Mouse (Mus musculus): ENCODE results near the gene Gm29427. TPM values are rescaled to one million over a fixed set of nuclear protein-coding genes. Genes with fewer than 3 reads are reported as not detected.
A peak's percentile ranks its signal among the peaks of the same experiment; 100 is the strongest.

The Gm29427 gene
- polyA plus RNA-seq, 1 experiment from 2014 or later, result not detected

DNA sequence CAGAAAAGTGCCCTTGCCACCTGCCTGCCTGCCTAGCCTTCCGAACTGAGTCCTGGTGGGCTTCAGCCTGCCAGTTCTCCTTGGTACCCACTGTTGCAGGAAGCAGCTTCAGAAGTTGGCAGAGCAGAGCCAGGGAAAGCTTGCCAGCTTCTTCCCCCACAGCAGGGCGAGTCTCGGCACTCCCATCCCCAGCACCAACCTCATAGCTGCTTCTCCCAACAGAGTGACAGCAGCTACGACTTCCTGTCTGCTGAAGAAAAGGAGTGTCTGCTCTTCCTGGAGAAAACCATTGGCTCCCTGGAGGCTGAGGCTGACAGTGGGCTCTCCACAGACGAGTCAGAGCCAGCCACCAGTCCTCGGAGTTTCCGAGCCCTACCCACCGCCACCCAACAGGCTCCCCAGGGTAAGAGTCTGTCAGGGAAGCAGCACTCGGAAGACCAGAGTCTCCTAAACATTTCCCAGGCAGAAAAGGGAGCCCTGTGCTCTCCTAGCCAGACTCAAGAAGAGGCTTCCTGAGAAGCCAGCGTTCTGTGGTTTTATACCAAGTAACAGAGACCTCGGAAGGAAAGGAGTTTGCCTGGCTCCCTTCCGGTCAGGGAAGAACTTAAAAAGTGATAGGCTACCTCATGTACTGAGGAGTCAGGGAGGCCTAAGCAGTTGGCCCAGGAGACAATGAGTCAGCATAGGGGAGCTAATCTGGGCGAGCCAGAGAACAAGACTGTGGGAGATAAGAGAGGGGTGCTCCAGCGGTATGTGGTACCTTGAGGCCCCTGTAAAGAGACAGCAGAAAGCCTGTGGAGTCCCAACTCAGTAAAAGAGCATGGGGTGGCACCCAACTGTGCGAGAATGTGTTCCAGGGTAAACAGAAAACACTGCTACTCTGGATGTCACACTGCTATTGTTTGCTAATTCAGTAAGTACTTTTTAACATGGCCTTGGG lies 25.5 kb upstream of the Gm29427 start:
- H3K9ac ChIP-seq, result peak overlapping the region; percentile 38
- H3K27me3 ChIP-seq (replicated peaks), result 0 out of 2 replicates have a peak, but pooled peaks cover 3% of the 10 kb centered on the region
- peak; percentile 97 for ATAC-seq (ENCODE audit: insufficient number of reproducible peaks, low FRiP score)
- H3K4me2 ChIP-seq, result peak overlapping the region; percentile 45
- WGBS, result 27% methylated on average over 15 of the region's 15 CpGs
- H3K4me3 ChIP-seq, result 0 out of 2 replicates have a peak overlapping the region, but pooled peaks have one; percentile 7
- H3K27ac ChIP-seq (ENCODE audit: poor library complexity, severe bottlenecking), result peak overlapping the region; percentile 81
- no peaks in the 10 kb centered on the region for H3K9me3 ChIP-seq (replicated peaks)
- peaks cover 32% of the 10 kb centered on the region for H3K4me1 ChIP-seq (replicated peaks)
- H3K36me3 ChIP-seq, result no peaks in the 10 kb centered on the region

DNA sequence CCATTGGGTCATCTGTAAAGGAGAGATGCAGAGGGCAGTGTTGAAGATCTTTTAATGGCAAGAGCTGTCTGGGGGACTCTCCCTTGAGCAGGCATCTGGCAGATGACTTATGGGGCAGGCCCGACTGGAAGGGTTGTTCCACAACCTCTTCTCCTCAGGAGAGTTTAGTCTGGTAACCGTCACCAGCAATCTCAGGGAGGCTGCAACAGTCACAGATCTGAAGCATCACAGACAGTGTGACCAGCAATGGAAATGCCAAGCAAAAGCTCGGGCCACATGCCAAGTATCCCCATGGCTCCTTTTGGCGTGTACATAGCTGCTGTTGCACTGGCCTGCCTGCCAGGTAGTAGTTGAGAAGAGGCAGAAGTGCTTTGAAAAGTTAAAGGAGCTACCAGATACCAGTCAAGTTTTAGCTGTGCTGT lies 24.6 kb upstream of the Gm29427 start:
- Histone ChIP-seq H3K27ac (ENCODE audit: poor library complexity, severe bottlenecking) (peak overlapping the region; percentile 81), H3K4me2 (peak overlapping the region; percentile 45), H3K36me3 (no peaks in the 10 kb centered on the region), H3K4me1 (replicated peaks) (peaks cover 32% of the 10 kb centered on the region), H3K9me3 (replicated peaks) (no peaks in the 10 kb centered on the region), H3K4me3 (no peak overlapping the region), H3K9ac (0 out of 2 replicates have a peak overlapping the region, but pooled peaks have one; percentile 38), H3K27me3 (replicated peaks) (0 out of 2 replicates have a peak, but pooled peaks cover 3% of the 10 kb centered on the region)
- ATAC-seq (ENCODE audit: insufficient number of reproducible peaks, low FRiP score), result no peak
- 46% methylated on average over 4 of the region's 4 CpGs for WGBS

DNA sequence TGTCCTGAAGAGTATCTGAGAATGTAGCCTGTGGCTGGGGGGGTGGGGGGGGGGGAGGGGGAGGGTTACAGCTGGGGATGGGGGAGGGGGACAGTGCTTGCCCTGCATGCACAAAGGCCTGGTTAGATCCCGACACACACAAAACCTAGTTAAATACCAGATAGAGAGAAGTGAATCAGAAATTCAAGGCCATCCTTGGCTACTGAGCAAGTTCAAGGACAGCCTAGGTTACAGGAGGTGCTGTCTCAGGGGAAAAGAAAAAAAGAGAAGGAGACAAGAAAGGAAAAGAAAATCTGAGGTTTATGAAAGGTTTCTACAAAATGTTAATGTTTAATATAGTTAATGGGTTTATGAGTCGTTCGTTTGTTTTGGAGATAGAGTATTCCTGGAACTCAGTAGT lies 24.0 kb upstream of the Gm29427 start:
- Histone ChIP-seq H3K4me1 (replicated peaks) (peaks cover 38% of the 10 kb centered on the region), H3K9me3 (replicated peaks) (no peaks in the 10 kb centered on the region), H3K4me2 (no peak overlapping the region; the same call in 1 of the 2 replicates), H3K27me3 (replicated peaks) (0 out of 2 replicates have a peak, but pooled peaks cover 3% of the 10 kb centered on the region), H3K36me3 (no peaks in the 10 kb centered on the region), H3K4me3 (no peak overlapping the region), H3K9ac (no peak overlapping the region), H3K27ac (ENCODE audit: poor library complexity, severe bottlenecking) (no peak overlapping the region)
- no peak for ATAC-seq (ENCODE audit: insufficient number of reproducible peaks, low FRiP score)
- WGBS, result 80% methylated on average over 3 of the region's 3 CpGs

DNA sequence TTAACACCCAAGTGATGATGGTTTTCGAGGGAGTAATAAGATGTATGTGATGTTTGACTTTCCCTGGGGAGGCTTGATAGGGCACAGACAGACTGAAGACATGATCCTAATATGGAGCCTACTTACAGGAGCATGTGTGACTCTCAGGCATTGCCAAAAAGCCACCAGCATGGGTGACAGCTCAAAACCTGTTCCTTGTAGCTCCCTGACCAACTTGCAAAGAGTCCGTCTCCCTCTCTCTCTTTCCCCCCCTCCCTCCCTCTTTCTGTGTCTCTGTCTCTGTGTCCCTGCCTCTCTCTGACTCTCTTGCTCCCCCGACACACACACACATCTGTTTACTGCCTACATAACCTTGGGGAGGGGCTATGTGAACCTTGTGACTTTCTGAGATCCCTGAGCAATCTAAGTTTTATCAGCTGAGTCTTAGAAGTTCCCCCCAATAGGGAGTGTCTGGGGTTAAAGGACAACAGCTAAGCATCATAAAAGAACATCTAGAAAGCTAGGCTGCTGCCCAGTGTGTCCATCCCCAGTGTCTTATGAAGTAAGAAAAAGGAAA lies 23.0 kb upstream of the Gm29427 start:
- peaks cover 34% of the 10 kb centered on the region for H3K4me1 ChIP-seq (replicated peaks)
- H3K27me3 ChIP-seq (replicated peaks), result 0 out of 2 replicates have a peak, but pooled peaks cover 3% of the 10 kb centered on the region
- no peak overlapping the region for H3K4me2 ChIP-seq
- WGBS, result 76% methylated on average over 3 of the region's 3 CpGs
- no peak for ATAC-seq (ENCODE audit: insufficient number of reproducible peaks, low FRiP score)
- no peak overlapping the region for H3K4me3 ChIP-seq
- no peak overlapping the region for H3K9ac ChIP-seq
- no peaks in the 10 kb centered on the region for H3K9me3 ChIP-seq (replicated peaks)
- no peak overlapping the region for H3K27ac ChIP-seq (ENCODE audit: poor library complexity, severe bottlenecking)
- no peaks in the 10 kb centered on the region for H3K36me3 ChIP-seq

DNA sequence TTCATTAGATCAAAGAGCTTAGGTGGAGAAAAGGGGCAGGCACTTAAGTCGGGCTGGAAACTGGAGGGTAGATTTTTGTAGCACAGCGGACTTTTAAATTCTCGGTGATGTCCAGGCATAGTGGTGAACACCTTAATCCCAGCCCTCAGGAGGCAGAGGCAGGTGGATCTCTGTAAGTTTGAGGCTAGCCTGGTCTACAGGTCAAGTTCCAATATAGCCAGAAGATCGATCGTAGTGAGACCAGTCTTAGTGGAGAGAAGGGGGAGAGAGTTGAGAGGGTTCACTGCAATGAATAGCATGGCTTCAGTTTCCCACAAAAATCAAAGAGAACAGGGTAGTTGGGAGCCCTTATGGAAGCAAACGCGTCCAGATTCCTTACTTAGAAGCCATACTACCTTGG lies 22.3 kb upstream of the Gm29427 start:
- Histone ChIP-seq H3K4me1 (replicated peaks) (peaks cover 36% of the 10 kb centered on the region), H3K27ac (ENCODE audit: poor library complexity, severe bottlenecking) (no peak overlapping the region), H3K9me3 (replicated peaks) (no peaks in the 10 kb centered on the region), H3K4me3 (no peak overlapping the region), H3K27me3 (replicated peaks) (0 out of 2 replicates have a peak, but pooled peaks cover 3% of the 10 kb centered on the region), H3K4me2 (no peak overlapping the region), H3K9ac (no peak overlapping the region), H3K36me3 (no peaks in the 10 kb centered on the region)
- 88% methylated on average over 7 of the region's 7 CpGs for WGBS
- ATAC-seq (ENCODE audit: insufficient number of reproducible peaks, low FRiP score), result no peak

DNA sequence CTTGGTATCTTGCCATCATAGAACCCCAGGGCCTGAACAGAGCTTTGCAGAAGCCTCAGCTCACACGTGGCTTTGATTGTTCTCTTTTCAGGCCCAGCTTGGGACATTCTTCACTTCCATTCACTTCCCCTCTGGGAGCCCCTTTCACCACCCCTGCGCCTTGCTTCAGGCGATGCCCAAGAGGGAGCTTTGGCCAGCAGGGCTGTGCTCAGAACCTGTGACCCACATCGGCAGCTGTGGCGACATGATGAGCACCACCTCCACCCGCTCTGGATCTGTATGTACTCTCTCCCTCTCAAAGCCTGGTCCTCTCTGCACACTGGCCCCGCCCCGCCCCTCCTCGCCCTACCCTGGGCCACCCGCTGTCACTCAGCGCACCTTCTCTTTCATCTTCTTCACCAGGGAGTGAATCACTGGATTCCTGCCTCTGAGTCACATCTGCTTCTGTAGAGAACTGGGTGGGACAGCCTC lies 21.8 kb upstream of the Gm29427 start:
- 0 out of 2 replicates have a peak, but pooled peaks cover 3% of the 10 kb centered on the region for H3K27me3 ChIP-seq (replicated peaks)
- 38% methylated on average over 11 of the region's 11 CpGs for whole genome bisulfite sequencing
- H3K36me3 ChIP-seq, result no peaks in the 10 kb centered on the region
- peaks cover 36% of the 10 kb centered on the region for H3K4me1 ChIP-seq (replicated peaks)
- no peak overlapping the region for H3K4me3 ChIP-seq
- peak; percentile 63; the same call in 1 of the 2 replicates for ATAC-seq (ENCODE audit: insufficient number of reproducible peaks, low FRiP score)
- no peak overlapping the region for H3K9ac ChIP-seq
- no peaks in the 10 kb centered on the region for H3K9me3 ChIP-seq (replicated peaks)
- no peak overlapping the region for H3K27ac ChIP-seq (ENCODE audit: poor library complexity, severe bottlenecking)
- H3K4me2 ChIP-seq, result no peak overlapping the region

DNA sequence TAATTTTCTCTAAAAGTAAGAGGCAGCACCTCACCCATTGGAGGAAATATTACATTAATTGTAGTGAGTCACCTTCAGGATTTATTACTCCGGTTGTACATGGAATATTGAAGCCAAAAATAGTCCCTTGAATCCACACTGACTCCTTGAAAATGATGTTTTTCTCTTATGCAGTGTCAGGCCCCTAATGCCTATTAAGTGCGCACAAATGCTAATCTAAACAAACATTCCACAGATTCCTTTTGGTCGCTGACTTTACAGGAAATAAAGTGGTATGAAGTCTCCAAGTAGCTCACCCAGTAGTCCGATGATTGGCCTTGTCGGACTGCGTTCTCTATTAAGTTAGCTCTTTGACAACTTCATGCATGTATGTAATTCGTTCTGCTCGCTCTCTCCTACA lies 19.3 kb upstream of the Gm29427 start:
- no peak overlapping the region for H3K9ac ChIP-seq
- no peak overlapping the region for H3K27ac ChIP-seq (ENCODE audit: poor library complexity, severe bottlenecking)
- H3K4me3 ChIP-seq, result no peak overlapping the region
- no peaks in the 10 kb centered on the region for H3K36me3 ChIP-seq
- no peak overlapping the region for H3K4me2 ChIP-seq
- H3K4me1 ChIP-seq (replicated peaks), result peaks cover 25% of the 10 kb centered on the region
- 58% methylated on average over 8 of the region's 8 CpGs for WGBS
- no peaks in the 10 kb centered on the region for H3K9me3 ChIP-seq (replicated peaks)
- ATAC-seq (ENCODE audit: insufficient number of reproducible peaks, low FRiP score), result no peak
- 0 out of 2 replicates have a peak, but pooled peaks cover 3% of the 10 kb centered on the region for H3K27me3 ChIP-seq (replicated peaks)

DNA sequence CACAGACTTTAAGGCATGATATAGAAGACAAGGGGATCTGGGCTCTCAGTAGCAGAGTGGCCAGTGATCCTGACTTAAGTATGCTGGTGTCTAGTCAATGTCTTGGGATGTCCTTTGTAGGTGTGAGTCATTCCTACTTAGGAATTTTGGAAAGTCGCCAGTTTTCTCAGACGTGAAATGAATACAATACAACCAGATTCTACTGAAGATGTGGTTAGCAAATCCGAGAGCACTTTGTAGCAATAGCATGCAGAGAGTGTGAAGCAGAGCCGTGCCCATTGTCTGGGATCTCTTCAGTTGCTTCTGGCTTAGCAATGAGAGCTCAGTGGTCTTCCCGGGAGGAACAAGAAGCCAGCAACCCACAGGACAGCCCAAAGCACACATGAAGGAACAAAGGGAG lies 18.9 kb upstream of the Gm29427 start:
- peaks cover 25% of the 10 kb centered on the region for H3K4me1 ChIP-seq (replicated peaks)
- no peak overlapping the region for H3K27ac ChIP-seq (ENCODE audit: poor library complexity, severe bottlenecking)
- H3K9ac ChIP-seq, result no peak overlapping the region
- H3K4me3 ChIP-seq, result no peak overlapping the region
- WGBS, result 60% methylated on average over 5 of the region's 5 CpGs
- 0 out of 2 replicates have a peak, but pooled peaks cover 3% of the 10 kb centered on the region for H3K27me3 ChIP-seq (replicated peaks)
- H3K36me3 ChIP-seq, result no peaks in the 10 kb centered on the region
- H3K9me3 ChIP-seq (replicated peaks), result no peaks in the 10 kb centered on the region
- no peak overlapping the region for H3K4me2 ChIP-seq
- no peak for ATAC-seq (ENCODE audit: insufficient number of reproducible peaks, low FRiP score)

DNA sequence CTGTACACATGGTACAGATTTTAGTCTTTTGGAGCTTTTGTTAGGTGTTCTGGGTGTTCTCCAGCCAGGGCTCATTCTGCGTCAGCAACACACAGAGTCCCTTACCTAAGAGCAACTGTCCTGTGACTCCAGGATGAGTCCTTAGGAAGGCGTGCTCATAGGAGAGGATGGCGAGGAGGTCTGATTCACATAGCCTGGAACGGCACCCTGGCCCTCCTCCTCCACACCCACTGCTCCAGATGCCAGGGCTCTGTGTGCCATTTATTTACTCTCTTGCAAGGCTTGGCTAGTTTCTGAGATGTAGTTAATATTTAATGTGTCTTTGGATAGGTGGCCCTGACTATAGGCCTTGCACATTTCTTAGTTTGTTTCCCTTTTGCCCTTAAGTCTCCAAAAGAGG lies 18.1 kb upstream of the Gm29427 start:
- no peaks in the 10 kb centered on the region for H3K36me3 ChIP-seq
- peaks cover 25% of the 10 kb centered on the region for H3K4me1 ChIP-seq (replicated peaks)
- H3K4me3 ChIP-seq, result no peak overlapping the region
- ATAC-seq (ENCODE audit: insufficient number of reproducible peaks, low FRiP score), result no peak
- WGBS, result 82% methylated on average over 4 of the region's 4 CpGs
- H3K4me2 ChIP-seq, result no peak overlapping the region
- 0 out of 2 replicates have a peak, but pooled peaks cover 3% of the 10 kb centered on the region for H3K27me3 ChIP-seq (replicated peaks)
- H3K9ac ChIP-seq, result no peak overlapping the region
- H3K9me3 ChIP-seq (replicated peaks), result no peaks in the 10 kb centered on the region
- H3K27ac ChIP-seq (ENCODE audit: poor library complexity, severe bottlenecking), result no peak overlapping the region

DNA sequence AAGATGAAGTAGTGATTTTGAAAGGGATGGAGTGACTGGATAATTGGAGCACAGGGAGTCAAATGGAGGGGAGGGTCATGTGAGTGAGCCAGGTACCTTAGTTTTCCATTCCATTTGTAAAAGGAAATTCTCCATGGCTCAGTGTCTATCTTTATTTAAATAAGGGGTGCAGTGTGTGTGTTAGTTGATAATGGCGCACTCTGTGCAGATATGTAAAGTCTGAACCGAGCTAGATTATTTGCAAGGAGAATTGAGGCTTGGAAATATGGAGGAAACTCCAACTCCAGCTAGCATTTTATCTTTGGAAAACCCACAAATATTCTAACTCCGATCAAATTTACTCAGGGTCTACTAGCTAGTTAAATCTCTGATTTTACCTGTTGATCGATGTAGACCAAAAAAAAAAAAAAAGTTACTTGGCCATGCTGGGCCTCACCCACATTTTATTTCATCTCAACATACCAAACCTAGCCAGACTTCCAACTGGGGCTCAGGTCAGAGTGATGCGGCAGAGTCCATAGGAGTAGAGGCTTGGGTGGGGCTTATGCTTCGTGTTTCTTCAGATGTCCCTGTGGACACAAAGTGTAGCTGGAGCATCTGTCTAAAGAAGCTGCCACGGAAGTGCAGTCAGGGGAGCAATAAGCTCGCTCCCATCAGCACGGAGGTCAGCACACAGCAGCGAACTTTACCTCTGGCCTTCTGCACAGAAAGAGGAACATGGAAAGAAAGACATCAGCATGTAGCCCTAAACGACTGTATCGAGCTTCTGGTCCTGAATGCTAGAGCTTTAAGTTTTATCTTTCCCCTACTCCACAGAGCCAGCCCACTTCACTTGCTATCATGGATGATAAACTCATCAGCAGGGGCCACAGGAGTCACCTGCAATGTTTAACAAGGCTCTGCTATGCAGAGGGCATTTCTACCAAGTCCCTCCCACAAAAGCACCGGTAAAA lies 17.4 kb upstream of the Gm29427 start:
- H3K27ac ChIP-seq (ENCODE audit: poor library complexity, severe bottlenecking), result no peak overlapping the region
- H3K27me3 ChIP-seq (replicated peaks), result 0 out of 2 replicates have a peak, but pooled peaks cover 3% of the 10 kb centered on the region
- no peak overlapping the region for H3K4me2 ChIP-seq
- no peak for ATAC-seq (ENCODE audit: insufficient number of reproducible peaks, low FRiP score)
- H3K36me3 ChIP-seq, result no peaks in the 10 kb centered on the region
- 74% methylated on average over 13 of the region's 13 CpGs for WGBS
- H3K9ac ChIP-seq, result no peak overlapping the region
- H3K4me3 ChIP-seq, result no peak overlapping the region
- H3K9me3 ChIP-seq (replicated peaks), result no peaks in the 10 kb centered on the region
- peaks cover 25% of the 10 kb centered on the region for H3K4me1 ChIP-seq (replicated peaks)
